Mouse (Mus musculus): ENCODE data around the gene Ubac2.
A peak's percentile ranks its signal among the peaks of the same experiment; 100 is the strongest.
"Not testable (repeated sequence)": the region's sequence is repeated elsewhere in the genome, so short reads cannot be mapped to it uniquely, and the experiment has no call there.

Ubac2 gene

DNA sequence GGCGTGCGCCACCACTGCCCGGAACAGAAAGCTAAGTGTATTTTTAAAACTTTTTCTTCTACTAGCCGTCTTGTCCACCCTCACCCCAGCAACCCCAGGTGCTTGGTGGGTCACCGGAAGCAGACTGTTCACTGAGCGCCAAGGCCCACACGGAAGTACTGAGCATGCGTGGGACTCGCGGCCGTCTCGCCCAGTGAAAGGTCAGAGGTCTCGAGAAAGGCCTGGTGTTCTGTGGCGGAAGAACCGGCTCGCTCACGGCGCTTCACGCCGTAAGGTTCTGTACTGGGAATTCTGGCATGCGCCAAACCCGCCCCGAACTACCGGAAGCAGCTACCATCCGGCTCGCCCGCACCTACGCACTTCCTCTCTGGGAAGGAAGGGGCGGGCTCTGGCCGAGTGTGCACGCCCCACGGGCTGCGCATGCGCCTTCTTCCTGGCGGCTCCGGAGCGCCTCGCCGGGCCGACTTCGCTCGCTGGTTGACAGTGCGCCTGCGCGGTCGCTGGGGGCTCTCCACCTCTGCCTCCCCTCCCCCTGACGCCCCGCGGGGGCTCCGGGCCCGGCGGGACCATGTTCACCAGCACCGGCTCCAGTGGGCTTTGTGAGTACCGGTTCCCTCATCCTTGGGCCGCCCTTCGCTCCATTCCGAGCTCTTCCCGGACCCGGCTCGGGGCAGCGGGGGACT lies at the start of gene Ubac2:
Ubac2 (plus strand) TSS at position 445 of the 683 bp plus-strand sequence.
- DNase-seq: peak; percentile 97 to 98

DNA sequence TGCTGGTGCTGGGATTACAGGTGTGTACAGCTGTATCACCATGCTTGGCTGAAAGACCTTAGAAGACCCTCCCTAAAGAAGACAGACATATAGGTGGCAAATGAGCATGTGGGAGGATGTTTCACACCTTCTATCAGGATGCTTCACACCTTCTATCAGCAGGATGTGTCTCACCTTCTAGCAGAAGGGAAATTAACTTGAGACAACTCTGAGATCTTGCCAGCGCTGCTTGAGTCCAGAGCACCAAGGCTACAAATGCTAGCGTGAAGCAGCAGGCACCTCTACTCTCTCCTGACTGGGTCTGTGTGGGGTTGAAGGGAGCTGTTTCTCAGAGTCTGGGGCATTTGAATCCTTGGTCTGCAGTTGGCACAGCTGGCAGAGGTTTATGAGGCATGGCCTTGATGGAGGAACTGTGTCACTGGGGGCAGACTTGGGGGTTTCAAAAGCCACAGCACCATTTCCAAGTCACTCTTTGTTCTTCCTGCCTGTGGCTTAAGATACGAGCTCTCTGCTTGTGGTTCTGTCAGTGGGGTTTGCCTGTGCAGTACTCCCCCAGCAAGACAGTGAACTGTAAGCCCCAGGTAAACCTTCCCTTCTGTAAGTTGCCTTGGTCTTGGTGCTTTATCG lies 48.5 kb upstream of the Ubac2 start:
- DNase-seq: no peak

DNA sequence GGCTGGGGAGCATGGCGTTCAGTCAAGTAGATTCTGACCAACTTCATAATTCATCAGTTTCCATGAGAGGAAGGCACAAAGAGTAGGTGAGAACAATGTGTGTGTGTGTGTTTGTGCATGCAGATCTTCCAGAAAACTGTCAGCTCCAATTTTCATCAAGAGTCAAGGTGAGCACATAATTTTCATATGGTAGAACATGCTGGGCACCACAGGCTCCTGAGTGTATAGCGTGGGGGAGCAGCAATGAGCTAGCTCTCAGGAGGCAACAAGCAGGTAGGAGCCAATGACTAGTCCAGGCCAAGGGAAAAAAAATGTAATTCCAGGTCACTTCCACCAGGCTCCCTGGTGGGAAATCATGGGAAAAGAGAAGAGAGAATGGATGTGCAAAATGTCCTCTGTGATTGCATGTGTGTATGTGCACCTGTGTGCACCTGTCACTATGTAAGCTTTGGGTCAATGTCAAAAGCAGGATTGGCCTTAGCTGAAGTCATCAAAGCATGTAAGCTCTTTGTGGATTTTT lies 45.4 kb upstream of the Ubac2 start:
- no peak for DNase-seq

DNA sequence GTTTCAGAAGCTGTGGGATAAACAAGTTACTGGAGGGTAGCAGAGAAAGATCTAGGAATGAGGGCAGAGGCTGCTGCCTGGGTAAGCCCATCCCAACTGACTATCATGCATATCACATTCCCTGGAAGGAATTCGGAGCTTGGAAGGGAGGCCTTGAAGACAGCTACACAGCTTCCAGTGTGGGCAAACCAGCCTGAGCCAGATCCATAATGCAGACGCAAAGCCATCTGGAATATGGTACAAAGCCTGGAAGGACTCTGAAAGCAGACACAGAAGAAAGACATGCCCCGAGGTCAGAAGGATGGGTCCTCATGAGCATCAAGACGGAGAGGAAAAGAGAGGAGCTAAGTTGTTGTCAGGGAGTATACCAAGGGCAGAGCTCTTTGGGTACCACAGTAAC lies 40.3 kb upstream of the Ubac2 start:
- DNase-seq: no peak

DNA sequence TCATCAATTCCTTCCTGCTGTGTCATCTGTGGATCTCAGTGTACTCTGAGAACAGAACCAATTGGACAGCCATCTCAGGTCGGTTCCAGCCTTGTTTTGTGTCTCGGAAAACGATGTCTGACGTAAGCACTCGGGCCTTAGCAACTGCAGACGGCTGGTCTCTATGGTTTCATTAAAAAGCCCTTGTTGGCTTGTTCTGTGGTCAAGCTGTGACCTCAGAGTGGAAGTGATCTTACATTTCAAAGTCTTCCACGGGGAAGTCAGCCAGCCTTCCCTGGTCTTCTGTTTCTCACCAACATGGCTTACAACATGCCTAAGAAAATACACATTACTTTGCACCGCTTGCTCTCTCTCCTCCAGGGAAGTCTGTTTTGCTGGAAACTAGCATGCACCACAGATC lies 38.2 kb upstream of the Ubac2 start:
- no peak for DNase-seq

DNA sequence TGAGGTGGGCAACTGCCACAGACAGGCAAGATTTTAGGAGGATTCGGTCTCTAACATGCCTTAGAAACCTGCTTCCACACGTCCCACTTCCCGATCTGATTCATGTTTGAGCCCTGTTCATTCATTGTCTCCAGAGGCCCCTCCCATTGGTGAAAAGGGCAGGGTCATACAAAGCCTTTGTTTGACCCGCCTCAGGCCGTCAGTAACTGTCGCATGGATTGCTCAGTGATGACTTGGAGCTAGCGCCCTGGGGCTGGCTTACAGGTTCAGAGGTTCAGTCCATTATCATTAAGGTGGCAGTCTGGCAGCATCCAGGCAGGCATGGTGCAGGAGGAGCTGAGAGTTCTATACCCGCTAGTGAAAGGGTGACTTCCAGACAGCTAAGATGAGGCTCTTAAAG lies 33.9 kb upstream of the Ubac2 start:
- DNase-seq: no peak

DNA sequence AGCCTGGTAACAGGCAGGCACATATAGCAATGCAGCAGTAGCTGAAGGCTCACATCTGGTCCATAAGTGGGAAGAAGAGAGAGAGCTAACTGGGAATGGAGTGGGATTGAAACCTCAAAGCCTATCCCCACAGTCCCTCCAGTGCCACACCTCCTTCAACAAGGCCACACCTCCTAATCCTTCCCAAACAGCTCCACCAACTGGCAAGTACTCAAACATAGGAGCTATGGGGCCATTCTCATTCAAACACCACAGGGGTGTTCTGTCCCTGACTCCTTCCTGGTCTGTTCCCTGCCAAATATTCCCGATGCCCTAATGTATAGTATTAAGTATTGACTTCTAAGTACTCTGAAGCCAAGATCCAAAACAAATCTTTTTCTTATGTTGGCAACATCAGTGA lies 27.2 kb upstream of the Ubac2 start:
- DNase-seq: no peak

DNA sequence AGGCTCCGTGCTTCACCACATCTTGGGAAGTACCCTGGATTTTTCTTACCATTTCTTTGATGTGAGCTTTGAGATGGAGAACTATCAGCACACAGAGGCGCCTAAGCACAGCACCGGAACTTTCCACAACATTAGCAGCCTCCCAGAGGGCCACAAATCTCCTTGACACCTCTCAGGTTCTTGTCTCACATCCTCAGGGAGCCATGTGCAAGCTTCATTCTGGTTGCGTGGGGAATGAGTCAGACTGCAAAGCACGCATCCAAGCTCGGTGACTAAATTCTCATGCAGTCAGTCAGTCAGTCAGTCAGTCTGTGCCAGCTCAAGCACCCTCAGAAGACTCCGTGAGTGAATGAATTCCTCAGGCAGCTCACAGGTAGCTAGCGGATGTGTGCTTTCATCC lies 25.9 kb upstream of the Ubac2 start:
- no peak for DNase-seq

DNA sequence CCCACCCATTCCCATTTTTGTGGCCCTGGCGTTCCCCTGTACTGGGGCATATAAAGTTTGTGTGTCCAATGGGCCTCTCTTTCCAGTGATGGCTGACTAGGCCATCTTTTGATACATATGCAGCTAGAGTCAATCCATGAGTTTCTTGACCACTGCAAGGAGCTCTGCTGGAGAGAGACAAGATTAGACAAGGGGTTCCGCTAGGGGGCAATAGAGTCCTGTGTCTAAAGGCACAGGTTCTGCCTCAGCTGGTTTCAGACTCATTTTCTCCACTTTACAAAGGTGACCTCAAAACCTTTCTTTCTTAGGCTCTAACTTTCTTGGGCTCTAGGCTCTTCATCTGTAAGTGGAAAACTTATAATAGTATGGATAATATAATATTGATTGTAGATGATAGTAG lies 13.3 kb upstream of the Ubac2 start:
- peak; percentile 45 to 83 for DNase-seq

DNA sequence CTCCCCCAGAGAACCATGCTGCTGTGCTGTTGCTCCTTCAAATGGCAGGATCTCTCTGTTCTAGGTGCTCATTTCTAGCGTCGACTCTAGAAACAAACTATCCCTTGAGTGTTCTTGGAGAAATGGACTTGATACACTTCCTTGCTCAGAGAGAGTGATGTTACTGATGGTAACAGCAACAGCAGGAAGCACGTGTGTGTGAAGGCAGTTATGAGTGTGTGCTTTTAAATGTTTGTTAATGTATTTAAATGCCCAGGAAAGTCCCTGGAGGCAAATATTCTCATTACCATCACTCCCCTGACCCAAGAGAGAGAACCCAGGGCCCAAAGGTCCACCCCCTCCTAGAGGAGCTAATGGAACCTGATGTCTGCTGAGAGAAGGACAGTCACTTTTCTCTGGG lies 11.8 kb upstream of the Ubac2 start:
- no peak for DNase-seq

DNA sequence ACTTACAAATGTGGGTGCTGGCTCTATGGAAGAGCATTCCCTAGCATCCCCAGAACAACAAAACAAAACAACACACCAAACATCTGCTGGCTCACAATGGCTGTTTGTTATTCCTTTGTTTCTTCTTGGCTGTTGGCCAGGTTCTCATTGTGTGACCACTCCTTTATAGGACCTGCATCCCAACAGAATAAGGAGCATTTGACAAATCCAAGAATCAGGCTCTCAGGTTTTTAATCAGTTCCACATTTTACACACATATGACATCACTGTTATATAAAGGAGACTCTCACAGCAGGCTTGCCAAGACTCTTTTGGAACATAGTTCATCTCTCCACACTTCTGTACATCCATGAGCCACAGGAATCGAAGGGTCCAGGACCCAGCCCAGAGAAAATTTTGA lies 9.3 kb upstream of the Ubac2 start:
- DNase-seq: no peak

DNA sequence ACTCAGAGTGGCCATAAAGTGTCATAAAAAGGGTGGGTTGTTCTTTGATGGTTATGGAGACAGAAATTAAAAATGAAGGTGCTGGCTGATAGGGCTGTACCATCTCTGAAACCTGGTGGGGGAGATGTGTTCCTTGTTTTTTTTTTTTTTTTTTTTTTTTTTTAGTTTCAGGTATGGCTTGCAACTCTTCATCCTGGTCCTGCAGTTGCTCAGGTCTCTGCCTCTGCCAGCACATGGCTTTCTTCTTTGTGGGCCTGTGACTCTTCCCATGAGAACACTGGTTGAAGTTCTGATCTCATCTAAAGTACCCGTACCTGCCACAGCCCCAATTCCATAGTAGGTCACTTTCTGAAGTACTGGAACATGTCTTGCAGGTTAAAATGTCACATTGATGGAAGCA lies 5.7 kb upstream of the Ubac2 start:
- no peak for DNase-seq

DNA sequence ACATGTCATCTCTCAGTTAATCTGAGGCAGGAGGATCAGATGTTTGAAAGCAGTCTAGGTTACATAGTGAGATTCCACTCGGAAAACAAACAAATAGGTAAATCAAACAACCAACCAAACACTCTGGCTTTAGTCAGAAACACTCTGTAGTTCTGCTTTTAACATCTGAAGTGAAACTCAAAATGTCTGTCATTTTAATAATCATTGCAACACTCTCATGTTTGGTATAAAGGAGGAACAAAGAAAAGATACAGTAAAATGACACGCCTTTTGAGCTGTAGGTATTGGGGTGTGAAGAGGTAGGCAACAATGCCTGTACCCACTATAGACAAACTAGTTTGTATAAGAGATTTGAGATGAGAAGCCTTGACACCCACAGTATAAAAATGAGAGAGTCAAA lies 5.2 kb upstream of the Ubac2 start:
- no peak for DNase-seq

DNA sequence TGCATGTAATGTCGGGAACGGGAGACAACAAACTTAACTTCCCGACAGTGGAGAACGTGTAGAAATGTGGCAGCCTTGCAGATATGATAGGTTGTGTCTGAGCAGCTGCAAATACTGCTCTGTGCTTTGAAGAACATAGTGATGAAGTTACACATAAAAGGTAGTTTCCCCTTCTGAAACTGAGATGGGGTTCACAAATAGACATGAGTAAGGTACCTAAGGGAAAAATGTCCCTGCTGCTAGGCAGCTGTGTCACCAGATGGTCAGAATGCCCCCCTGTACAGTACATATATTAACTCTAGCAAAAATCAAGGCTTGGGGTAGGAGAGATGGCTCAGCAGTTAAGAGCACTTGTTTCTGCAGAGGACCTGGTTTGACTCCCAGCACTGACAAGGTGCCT lies 4.8 kb upstream of the Ubac2 start:
- DNase-seq: no peak

DNA sequence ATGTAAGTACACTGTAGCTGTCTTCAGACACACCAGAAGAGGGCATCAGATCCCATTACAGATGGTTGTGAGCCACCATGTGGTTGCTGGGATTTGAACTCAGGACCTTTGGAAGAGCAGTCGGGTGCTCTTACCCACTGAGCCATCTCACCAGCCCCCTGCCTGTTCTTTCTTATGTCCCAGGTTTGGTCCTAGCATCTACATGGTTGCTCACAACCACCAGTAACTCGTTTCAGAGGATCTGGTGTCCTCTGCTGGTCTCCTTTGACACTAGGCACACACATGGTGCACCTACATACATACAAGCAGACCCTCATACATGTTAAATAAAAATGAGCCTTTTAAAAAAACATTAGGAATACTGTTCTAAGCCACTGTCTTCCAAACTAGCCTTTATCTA lies 2.2 kb upstream of the Ubac2 start:
- not testable (repeated sequence) for DNase-seq

DNA sequence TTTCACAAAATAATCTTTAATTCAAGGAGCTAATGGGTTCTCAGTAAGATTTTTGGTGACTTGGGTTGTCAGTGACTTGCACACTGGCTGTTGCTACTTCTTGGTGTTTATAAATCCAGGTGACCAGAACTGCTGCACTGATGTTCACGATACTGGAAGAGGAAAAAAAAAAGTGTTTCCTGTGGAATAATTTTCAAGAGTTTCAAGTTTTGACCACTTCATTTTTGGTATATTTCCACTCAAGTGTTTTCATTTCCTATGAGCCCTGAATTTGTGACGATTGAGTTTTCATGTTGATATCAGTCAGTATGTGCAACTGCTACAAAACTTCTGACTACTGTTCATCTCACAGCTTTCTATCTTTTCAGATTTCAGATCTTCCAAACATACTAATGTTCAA lies 1.6 kb upstream of the Ubac2 start:
- DNase-seq: no peak

DNA sequence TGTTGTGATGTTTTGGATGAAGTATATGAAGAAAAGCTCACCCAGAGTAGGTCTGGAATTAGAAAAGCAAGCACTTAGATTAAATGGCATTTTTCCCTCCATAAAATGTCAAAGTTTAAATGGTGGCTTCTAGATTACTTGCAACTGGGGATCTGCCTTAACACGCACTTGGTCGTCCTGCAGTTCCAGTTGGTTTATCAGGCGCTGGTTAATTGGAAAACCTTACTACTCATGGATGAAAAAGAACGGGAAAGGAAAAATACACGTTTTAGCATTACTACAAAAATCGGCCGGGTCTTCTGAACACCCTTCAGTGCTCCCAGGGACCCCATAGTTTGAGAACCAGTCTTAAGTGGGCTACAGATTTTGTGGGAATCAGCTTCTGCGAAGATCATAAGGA lies 780 bp upstream of the Ubac2 start:
- DNase-seq: no peak

DNA sequence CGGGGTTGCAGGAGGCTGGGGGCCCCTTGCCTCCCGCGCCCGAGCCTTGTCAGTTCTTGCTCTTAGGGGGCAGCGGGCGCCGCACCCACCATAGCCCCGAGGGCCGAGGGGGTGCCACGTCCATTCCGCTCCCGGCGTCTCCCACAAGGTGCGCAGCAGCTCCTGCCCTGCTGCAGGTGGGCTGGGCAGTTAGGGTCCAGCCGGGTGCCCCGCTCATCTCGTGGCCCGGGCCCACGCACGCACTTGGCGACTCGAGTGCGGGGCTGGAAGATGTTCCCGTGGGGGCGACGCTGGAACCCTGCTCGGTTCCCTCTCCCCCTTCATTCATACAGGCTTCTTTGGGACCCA lies 413 bp downstream of the Ubac2 start:
- DNase-seq: no peak

DNA sequence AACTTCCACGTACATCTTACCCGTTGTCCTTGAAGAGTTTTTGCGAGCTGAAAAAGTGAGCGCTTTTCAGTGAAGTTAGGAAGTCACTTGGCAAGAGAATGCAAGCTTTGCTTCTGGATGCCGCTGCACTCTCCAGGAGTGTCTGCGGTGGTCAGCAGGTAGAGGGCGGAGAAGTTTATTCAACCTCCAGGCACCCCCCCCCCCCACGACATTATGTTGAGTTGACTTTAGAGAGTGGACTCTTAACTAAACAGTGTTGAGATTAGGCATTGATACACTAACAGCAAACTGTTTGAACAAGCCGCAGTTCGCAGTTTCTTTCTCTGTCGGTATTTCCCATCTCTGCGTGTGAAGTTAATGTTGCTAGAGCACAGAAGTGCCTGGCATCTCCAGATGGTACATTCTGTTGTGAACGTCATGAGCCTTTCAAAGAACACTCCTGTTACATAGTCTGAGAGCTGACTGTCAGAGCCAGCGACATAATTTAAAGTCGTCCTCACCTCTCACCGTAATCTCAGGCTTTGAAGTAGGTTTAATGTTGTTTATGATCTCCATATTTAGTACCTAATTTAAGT lies 933 bp downstream of the Ubac2 start:
- no peak for DNase-seq

DNA sequence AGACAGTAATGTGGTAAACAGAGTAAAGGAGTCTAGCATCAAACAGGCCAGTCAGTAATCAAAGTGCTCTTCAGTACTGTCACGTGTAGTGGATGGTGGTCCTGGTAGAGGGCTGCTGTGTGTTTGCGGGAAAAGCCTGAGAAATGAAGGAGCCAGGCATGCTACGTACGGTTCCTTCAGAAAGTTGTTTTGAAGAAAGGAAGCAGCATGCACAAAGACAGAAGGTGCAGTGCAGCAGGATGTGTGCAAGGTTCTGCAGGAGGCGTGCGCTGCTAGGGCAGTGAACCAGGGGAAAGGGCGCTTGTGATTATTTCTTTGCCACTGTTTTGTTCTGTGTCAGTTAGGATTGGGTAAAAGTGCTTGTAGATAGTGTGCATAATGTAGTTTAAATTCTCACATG lies 2.8 kb downstream of the Ubac2 start:
- DNase-seq: no peak

DNA sequence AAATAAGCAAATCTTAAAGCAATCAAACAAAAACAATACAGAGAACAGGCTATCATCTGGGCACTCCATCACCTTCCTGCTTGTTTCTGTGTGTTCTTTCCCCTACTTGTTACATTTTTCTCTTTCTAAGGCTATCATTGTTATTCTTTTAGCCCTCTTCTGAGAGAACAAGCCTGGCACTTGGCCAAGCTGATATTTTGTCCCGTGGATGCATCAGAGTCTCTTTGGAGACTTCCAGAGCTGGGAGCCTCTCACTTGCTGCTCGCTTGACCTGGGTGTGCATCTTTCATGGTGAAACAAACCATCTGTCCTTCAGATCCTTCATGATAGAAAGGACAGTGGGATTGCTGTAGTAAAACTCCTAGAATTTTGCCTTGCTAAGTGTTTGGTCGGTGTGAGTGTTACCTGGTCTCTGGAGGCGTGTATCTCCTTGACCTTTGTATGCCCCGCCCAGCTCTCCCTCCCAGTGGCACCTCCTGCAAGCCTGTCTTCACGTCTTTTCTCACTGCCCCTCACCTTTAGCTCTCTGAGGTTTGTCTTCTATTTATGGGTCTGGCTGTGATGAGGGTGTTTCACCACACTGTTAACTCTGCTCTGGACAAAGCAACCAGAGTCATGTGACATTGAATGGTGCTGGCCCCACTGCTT lies 5.9 kb downstream of the Ubac2 start:
- DNase-seq: no peak

DNA sequence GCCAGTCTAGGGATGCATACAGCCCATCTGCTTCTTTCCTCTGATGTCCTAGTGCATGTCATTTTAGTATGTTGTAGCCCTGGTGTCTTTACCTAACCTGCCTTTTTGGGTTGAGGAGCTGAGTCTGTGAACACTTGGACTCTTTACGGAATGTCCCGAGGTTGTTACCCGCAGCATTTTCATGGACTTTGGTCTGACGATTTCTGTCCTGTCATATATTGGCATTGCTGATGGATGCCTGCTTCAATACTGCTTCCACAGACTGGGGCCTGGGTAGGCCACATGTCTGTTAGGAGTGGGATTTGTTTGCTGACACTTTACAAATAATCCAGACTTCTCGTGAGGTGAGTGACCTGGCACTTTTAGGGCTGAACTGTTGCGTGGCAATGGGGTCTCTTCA lies 15.3 kb downstream of the Ubac2 start:
- no peak for DNase-seq

DNA sequence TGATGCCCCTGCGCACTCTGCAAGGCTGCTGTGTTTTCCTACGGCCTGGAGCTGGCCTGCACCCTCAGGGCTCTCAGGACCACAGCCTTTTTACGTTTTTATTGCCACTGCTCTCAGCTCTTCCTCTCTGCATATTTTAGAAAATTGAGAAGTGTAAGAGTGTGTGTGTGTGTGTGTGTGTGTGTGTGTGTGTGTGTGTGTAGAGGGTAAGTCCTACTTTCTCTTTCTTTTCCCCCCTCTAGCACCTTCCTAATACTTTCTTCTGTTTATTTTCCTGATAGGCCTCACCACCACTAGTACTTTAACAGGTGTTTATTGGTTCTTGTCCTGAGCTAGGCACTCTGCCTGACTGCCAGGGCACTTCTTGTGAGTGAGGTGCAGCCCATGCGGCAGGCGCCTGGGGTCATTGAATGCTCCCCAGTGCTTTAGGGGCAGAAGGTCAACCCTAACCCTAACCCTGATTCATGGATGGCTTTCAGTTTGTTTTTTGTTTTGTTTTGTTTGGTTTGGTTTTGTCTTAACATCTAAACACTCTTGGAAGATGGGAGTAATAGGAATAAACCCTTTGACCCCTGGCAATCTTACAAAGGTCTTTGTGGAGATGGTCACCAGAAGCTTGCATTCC lies 16.2 kb downstream of the Ubac2 start:
- DNase-seq: no peak

DNA sequence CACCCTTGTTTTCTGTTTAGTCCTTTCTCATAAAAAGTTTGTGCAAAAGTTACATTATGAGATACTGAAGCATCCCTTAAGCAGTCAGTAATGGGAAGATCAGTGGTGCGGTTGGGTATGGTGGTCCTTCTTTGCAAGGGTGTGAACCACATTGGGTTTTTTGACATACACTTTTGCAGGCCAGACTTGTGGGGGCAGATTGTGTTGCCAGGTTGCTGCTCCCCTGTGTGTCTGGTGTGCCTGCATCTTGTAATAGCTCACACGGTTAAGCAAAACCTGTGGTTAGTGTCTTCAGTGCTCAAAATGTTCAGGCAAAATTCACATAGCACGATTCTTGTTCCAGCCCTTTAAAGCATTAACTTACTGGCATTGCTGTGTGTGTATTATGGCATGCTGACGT lies 16.9 kb downstream of the Ubac2 start:
- DNase-seq: no peak

Measured in spleen, adult 18-20 months (tissue).